Mouse (Mus musculus) cerebral cortex, adult 2 months (tissue): Measurements from ENCODE around the gene Acaca.

Source experiments
- WGBS: fragments of 180-500 bp; shearing (Covaris S2); methylation state at CpG from one replicate; pipeline ENCODE4 v1.1.7; 2018; 5-methylcytosine and 5-hydroxymethylcytosine counted together

The Acaca gene

GRCm38 (mm10) chr11:84128943-84129798, at the start of gene Acaca, which contains the start of gene Tada2a:
TSS of gene Acaca (plus strand) at chr11:84129672.
TSS of gene Tada2a (minus strand) at chr11:84129600.
- WGBS: under 1% methylated on average over 73 of the region's 83 CpGs

GRCm38 (mm10) chr11:84079887-84080286, 49.6 kb upstream of the Acaca start:
- WGBS: 63% methylated on average over 4 of the region's 4 CpGs

- WGBS: 80% methylated on average over 3 of the region's 3 CpGs
Measured at GRCm38 (mm10) chr11:84080327-84080726, 49.1 kb upstream of the Acaca start.

GRCm38 (mm10) chr11:84081901-84082300, 47.6 kb upstream of the Acaca start:
- WGBS: 92% methylated on average over 5 of the region's 5 CpGs

- 88% methylated on average over 8 of the region's 8 CpGs for WGBS
Measured at GRCm38 (mm10) chr11:84090572-84090971, 38.9 kb upstream of the Acaca start.

- 66% methylated on average over 4 of the region's 4 CpGs for WGBS
Measured at GRCm38 (mm10) chr11:84095084-84095483, 34.4 kb upstream of the Acaca start.

GRCm38 (mm10) chr11:84097251-84097998, 32.0 kb upstream of the Acaca start:
- WGBS: 34% methylated on average over 5 of the region's 5 CpGs

- WGBS: 91% methylated on average over 6 of the region's 6 CpGs
Measured at GRCm38 (mm10) chr11:84104036-84104435, 25.4 kb upstream of the Acaca start.

GRCm38 (mm10) chr11:84107137-84107536, 22.3 kb upstream of the Acaca start:
- 71% methylated on average over 2 of the region's 2 CpGs for WGBS

GRCm38 (mm10) chr11:84113623-84114022, 15.8 kb upstream of the Acaca start:
- 53% methylated on average over 5 of the region's 5 CpGs for WGBS

GRCm38 (mm10) chr11:84115646-84116045, 13.8 kb upstream of the Acaca start:
- WGBS: 76% methylated on average over 9 of the region's 9 CpGs

GRCm38 (mm10) chr11:84116221-84116620, 13.3 kb upstream of the Acaca start:
- 54% methylated on average over 2 of the region's 2 CpGs for WGBS

- 92% methylated on average over 4 of the region's 4 CpGs for WGBS
Measured at GRCm38 (mm10) chr11:84117431-84117830, 12.0 kb upstream of the Acaca start.

- WGBS: 62% methylated on average over 12 of the region's 12 CpGs
Measured at GRCm38 (mm10) chr11:84121051-84121956, 8.2 kb upstream of the Acaca start.

GRCm38 (mm10) chr11:84127977-84128376, 1.5 kb upstream of the Acaca start:
- 59% methylated on average over 4 of the region's 4 CpGs for WGBS

- 1% methylated on average over 11 of the region's 11 CpGs for WGBS
Measured at GRCm38 (mm10) chr11:84129799-84130185, 320 bp downstream of the Acaca start.

GRCm38 (mm10) chr11:84134331-84134860, 4.9 kb downstream of the Acaca start:
- 84% methylated on average over 2 of the region's 2 CpGs for WGBS

GRCm38 (mm10) chr11:84136453-84136852, 7.0 kb downstream of the Acaca start:
- 53% methylated on average over 3 of the region's 3 CpGs for WGBS

GRCm38 (mm10) chr11:84141752-84142151, 12.3 kb downstream of the Acaca start:
- WGBS: 52% methylated on average over 2 of the region's 2 CpGs

GRCm38 (mm10) chr11:84145201-84145798, 15.8 kb downstream of the Acaca start:
- 64% methylated on average over 10 of the region's 10 CpGs for WGBS

GRCm38 (mm10) chr11:84146081-84146480, 16.6 kb downstream of the Acaca start:
- 41% methylated on average over 3 of the region's 3 CpGs for WGBS
